Mouse (Mus musculus) limb, embryonic 11.5 days (tissue): ENCODE results near the gene Golph3l. TPM values are rescaled to one million over a fixed set of nuclear protein-coding genes. Genes with fewer than 3 reads are reported as not detected.

ENCODE experiments used
- polyA plus RNA-seq: library from polyadenylated mRNA; unstranded; fragments of >200 nt; fragmentation: Nextera tagmentation; extraction: Ambion mirVana; gene quantifications from 2 replicates; pipeline ENCODE4 v1.2.1, GENCODE M21; 2014

The Golph3l gene
- polyA plus RNA-seq, 1 experiment from 2014 or later: 38.1 TPM

Other genes with a start within 250 kb of the Golph3l start
- 62.3 and 67.8 TPM in 2 replicates for gene Setdb1, start 231.7 kb upstream of the Golph3l start, polyA plus RNA-seq
- gene 4930558C23Rik, start 186.1 kb upstream of the Golph3l start, polyA plus RNA-seq: 0.27 TPM in 1 of 2 replicates, not detected in the other
- gene Arnt, start 154.5 kb upstream of the Golph3l start, polyA plus RNA-seq: 32.0 and 37.1 TPM in 2 replicates
- gene Ctsk, start 89.7 kb upstream of the Golph3l start, polyA plus RNA-seq: 4.2 and 4.9 TPM in 2 replicates
- 5.0 and 5.6 TPM in 2 replicates for gene Ctss, start 62.1 kb upstream of the Golph3l start, polyA plus RNA-seq
- gene Hormad1, start 29.3 kb upstream of the Golph3l start, polyA plus RNA-seq: not detected in 2 replicates
- 78.7 and 81.8 TPM in 2 replicates for gene Ensa, start 36.1 kb downstream of the Golph3l start, polyA plus RNA-seq
- 63.2 and 67.9 TPM in 2 replicates for gene Mcl1, start 69.9 kb downstream of the Golph3l start, polyA plus RNA-seq
- 0.29 and 0.71 TPM in 2 replicates for gene Adamtsl4, start 99.0 kb downstream of the Golph3l start, polyA plus RNA-seq
- 5.1 and 6.8 TPM in 2 replicates for gene Ecm1, start 150.6 kb downstream of the Golph3l start, polyA plus RNA-seq
- gene Tars2, start 171.3 kb downstream of the Golph3l start, polyA plus RNA-seq: 64.1 and 66.3 TPM in 2 replicates
- gene Rprd2, start 229.9 kb downstream of the Golph3l start, polyA plus RNA-seq: 23.5 and 24.9 TPM in 2 replicates